Mouse (Mus musculus) 3T3-L1 (cell line): Measurements from ENCODE around the gene Dnajb9.
"Not testable (repeated sequence)": the region's sequence is repeated elsewhere in the genome, so short reads cannot be mapped to it uniquely, and the experiment has no call there.

Experiments
- DNase-seq: peaks from one replicate; pipeline ENCODE4 v3.0.0-alpha.2; 2015; ENCODE audit warnings: low read depth, low spot score

Dnajb9 gene

GRCm38 (mm10) chr12:44209824-44210752 is at the start of gene Dnajb9:
Dnajb9 (minus strand) TSS chr12:44210326.
- peak; percentile 97 for DNase-seq

- no peak for DNase-seq
These were observed 38.3 kb upstream of the Dnajb9 start for GRCm38 (mm10) chr12:44248309-44248977.

- no peak for DNase-seq
These were observed 35.6 kb upstream of the Dnajb9 start for GRCm38 (mm10) chr12:44245739-44246138.

GRCm38 (mm10) chr12:44242407-44242806 is 32.3 kb upstream of the Dnajb9 start:
- DNase-seq = no peak

GRCm38 (mm10) chr12:44241090-44241489 is 31.0 kb upstream of the Dnajb9 start:
- no peak for DNase-seq

GRCm38 (mm10) chr12:44224650-44225049 is 14.5 kb upstream of the Dnajb9 start:
- DNase-seq = no peak

GRCm38 (mm10) chr12:44223044-44223443 is 12.9 kb upstream of the Dnajb9 start:
- DNase-seq = no peak

- DNase-seq = no peak
These were observed 11.7 kb upstream of the Dnajb9 start for GRCm38 (mm10) chr12:44221651-44222356.

- DNase-seq = not testable (repeated sequence)
These were observed 10.9 kb upstream of the Dnajb9 start, which contains the start of gene Pnpla8 for GRCm38 (mm10) chr12:44221070-44221469. Pnpla8 (plus strand) TSS chr12:44221370.

GRCm38 (mm10) chr12:44211555-44211954 is 1.4 kb upstream of the Dnajb9 start:
- no peak for DNase-seq

- DNase-seq = peak; percentile 60
These were observed 844 bp downstream of the Dnajb9 start for GRCm38 (mm10) chr12:44209141-44209823.

- no peak for DNase-seq
These were observed 12.1 kb downstream of the Dnajb9 start for GRCm38 (mm10) chr12:44197873-44198525.

GRCm38 (mm10) chr12:44181081-44181982 is 28.8 kb downstream of the Dnajb9 start:
- peak; percentile 70 for DNase-seq

GRCm38 (mm10) chr12:44177038-44177355 is 33.1 kb downstream of the Dnajb9 start:
- no peak for DNase-seq

- DNase-seq = no peak
These were observed 33.6 kb downstream of the Dnajb9 start for GRCm38 (mm10) chr12:44176331-44177037.

- DNase-seq = peak; percentile 81
These were observed 43.2 kb downstream of the Dnajb9 start for GRCm38 (mm10) chr12:44166949-44167348.

GRCm38 (mm10) chr12:44159349-44159748 is 50.8 kb downstream of the Dnajb9 start:
- no peak for DNase-seq
